Mouse (Mus musculus): ENCODE measurements around the gene Ush2a.

Gene Ush2a

DNA sequence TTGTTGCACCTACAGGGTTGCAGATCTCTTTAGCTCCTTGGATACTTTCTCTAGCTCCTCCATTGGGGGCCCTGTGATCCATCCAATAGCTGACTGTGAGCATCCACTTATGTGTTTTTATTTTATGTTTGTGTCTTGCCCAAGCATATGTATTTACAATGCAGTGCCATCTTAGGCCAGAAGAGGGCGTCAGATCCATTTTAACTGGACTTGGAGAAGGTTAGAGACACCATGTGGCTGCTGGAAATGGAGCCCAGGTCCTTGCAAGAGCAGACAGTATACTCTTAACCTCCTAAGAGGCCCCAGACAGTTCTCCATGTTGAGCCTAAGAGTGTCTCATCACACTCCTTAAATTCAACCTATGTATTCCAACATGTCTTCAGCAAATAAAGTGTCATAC is 281.5 kb downstream of the Ush2a start:
- no peak for DNase-seq (ENCODE audit: low spot score)

DNA sequence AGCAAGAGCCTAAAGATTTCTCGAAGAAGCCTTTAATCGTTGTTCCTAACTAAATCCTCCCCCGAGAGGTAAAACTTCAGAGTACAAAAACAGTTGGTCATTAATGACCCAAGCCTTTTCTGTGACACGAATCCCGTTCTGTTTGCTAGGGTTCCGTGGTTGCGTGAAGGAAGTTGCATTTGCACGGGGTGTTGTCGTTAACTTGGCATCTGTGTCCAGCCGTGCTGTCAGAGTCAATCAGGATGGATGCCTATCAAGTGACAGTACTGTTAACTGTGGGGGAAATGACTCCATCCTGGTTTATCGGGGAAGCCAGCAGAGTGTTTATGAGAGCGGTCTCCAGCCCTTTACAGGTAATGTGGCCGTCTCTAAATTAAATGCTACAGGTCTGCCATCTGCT is 287.9 kb downstream of the Ush2a start:
- DNase-seq (ENCODE audit: low spot score), result no peak

DNA sequence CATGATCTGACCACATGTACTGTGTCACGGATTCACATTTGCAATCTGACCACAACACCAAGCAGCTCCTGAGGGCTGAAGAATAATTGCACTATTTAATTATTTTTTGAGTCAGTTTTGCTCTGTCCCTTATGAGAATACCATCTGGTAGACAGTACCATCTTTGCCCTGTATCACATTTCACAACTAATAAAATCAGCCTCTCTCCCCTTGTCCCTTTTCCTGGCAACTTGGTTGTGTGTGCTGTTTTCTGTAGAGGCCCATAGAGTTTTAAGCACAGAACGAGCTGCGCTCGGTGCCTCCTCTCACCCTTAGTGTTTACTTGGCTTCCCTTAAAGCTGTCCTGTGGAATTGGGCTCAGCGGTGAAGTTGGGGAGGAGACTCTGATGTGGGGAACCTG is 290.0 kb downstream of the Ush2a start:
- DNase-seq (ENCODE audit: low spot score), result no peak

DNA sequence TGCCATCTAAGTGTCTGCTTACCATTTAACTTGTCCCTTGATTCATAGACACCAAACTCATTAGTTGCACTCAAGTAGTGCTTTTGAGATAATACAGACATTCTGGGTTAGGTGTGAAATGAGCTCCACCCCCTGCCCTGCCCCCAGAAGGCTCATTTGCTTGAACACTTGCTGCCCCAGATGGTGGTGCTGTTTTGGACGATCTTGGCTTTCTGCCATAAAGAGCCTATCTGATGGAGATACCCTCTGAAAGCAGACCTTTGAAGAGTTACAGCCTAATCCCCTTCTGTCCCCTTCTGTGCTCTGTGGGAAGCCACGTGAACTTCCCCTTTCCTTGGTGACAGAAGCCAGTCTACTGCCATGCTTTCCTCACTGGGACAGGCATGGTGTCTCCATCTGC is 297.1 kb downstream of the Ush2a start:
- no peak for DNase-seq (ENCODE audit: low spot score)

DNA sequence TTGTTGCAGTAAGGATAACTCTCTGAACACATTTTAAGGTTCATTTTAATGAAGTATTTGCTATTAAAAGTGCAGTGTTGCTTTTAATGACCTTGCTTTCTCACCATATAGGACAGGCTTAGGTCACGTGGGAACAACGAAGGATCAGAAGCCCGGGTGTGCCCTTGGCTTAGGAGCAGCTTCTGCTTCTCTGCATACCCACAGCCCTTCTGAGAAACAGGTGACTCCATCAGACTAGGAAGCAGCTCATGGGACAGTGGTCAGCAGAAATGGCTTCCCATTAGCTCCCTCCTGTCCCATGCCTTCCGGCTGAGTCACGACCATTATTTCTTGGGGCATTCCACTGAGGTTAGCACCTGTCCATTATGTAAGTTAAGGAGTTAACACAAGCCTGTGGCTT is 304.4 kb downstream of the Ush2a start:
- DNase-seq (ENCODE audit: low spot score), result no peak

DNA sequence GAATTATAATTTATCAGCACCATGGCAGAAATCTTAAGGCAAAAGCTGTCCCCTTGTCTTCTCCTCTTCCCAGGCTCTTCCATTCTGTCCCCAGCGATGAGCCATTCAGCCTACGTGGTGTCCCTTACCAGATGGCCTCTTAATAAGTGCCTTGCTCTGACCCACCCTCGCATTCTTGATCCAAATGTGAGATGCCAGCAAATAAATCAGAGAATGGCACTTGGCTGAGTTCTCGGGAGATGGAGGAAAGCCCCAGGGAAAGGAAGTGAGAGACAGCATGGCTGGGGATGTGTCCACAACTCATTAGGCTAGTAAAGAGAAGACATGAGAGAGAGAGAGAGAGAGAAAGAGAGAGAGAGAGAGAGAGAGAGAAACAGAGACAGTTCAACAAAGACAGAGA is 305.7 kb downstream of the Ush2a start:
- DNase-seq (ENCODE audit: low spot score), result no peak

DNA sequence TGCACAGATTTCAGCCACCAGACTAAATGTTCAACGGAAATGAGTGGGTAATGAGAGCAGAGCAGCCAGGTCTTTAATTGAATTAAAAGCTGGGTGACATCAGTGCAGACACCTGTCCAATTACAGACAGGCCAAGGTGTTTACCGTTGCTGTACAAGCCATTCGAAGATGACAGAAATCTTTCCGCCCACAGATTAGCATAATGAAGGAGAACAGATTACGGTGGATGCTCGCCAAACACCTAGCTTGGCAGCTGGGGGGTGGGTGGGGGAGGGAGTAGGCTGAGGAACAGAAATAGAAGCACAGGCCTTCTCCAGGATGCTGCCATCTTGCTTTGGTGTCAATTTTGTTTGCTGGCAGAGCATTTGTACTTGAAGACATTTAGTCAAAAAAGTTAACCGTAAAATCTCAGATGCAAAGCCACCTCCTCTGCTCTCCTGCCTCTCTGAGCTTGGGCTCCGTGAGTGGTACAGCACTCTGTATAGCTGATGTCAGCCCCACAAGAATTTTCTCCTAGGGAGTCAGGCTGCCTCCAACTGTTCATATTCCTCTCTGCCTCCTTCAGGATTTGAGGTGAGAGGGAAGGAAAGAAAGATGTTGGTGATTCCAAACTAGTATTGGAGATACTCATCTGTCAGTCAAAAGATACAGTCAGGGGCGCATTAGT is 306.6 kb downstream of the Ush2a start:
- DNase-seq (ENCODE audit: low spot score), result no peak

DNA sequence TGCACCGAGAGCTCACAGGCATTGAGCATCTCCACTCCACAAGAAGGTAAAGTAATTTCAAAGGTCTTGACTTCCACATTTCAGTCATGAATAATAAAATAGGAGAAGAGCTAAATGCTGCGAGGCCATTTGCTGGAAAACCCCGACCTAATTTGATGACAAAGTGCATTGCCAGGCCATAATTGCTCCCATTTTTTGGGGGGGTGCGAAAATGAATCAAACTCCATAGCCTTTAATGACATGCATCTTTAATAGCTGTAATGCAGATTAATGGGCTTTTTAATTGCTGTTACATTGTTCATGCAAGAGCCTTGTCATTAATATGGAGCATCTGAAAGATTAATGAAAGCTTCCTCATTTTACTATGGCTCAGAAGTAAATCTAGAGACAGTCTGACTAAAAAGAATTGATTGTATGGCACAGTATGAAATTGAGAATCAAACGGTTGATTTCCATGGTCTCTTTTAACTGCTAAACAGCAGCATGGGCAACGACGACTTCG is 314.5 kb downstream of the Ush2a start:
- no peak for DNase-seq (ENCODE audit: low spot score)

DNA sequence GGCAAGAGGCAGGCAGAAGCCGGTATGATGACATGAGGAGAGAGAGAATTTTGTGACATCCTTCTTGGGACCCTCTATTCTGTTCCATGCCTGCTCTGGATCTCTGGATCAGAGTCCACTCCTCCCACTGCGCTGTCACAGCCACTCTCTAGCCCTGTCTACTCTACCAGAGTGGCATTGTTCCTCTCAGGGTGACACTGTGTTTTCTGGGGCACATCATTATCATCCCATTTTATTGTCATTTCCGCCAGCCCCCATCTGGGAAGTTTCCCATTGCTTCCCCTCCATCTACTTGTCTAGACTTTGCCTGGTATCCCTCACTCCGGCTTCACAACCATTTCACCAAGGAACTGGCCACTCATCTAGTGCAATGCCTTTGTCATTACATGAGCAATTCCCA is 315.6 kb downstream of the Ush2a start:
- DNase-seq (ENCODE audit: low spot score), result no peak

DNA sequence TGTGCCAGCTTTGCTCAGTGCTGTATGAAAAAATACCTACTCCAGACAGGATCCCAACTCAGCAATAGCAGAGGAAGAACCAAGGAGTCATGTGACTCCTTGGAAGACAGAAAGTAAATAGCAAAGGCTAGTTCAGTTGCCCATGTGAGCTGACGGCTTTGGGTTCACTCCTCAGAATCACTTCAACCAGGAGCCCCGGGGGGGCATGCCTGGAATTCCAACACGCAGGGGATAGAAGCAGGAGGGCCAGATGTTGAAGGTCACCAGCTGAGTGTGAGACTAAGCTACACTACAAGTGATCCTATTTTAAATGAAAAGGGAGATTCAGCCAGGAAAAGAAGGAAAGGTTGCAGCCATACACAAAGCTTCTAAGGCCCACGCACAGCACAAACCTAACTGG is 319.3 kb downstream of the Ush2a start:
- no peak for DNase-seq (ENCODE audit: low spot score)

DNA sequence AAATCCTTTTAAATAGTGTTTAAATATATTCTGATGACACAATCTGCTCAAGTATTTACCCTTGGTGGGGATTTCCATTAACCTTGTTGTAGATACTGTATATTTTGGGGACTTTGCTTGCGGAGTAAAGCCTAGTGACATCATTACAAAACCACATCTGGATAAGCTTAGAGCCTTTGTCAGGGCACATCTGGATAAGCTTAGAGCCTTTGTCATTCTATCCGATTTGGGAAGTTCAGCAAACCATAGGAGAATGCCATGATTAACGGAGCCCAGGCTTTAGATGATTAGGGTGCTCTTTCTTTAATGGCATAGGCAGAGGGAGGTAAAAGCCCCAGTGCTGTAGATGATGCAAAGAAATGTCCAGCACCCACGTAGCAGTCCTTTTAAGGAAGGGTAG is 333.4 kb downstream of the Ush2a start:
- no peak for DNase-seq (ENCODE audit: low spot score)

DNA sequence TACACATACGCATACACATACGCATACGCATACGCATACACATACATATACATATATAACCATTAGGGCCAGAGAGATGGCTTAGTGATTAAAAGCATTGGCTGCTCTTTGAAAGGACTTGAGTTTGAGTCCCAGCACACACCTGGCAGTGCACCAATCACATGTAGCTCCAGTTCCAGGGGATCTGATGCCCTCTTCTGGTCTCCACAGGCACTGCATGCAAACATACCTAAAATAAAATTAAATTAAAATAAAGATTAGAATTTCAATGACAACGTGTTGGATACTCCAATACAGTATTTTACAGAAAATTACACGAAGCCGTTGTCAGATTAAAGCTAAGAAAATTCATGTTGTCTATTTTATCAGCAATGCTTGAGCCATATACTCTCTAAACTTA is 336.2 kb downstream of the Ush2a start:
- DNase-seq (ENCODE audit: low spot score), result no peak

DNA sequence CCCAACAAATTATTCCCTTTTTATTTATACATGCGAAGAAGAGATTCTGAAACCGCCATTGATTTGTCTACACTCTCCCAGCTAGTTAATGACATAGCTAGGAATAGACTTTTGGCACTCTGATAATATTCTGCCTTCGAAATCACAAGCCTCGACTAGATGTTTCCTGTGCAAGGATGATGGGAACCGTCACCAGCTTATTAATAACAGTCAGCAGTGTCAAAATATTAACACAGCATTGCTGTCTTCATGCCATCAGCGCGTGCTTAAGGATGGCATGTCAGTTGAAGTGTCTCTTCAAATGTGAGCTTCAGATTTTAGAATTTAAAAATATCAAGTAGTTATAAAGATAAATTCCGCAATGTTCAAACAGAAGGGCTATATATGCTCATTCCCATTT is 337.3 kb downstream of the Ush2a start:
- no peak for DNase-seq (ENCODE audit: low spot score)

DNA sequence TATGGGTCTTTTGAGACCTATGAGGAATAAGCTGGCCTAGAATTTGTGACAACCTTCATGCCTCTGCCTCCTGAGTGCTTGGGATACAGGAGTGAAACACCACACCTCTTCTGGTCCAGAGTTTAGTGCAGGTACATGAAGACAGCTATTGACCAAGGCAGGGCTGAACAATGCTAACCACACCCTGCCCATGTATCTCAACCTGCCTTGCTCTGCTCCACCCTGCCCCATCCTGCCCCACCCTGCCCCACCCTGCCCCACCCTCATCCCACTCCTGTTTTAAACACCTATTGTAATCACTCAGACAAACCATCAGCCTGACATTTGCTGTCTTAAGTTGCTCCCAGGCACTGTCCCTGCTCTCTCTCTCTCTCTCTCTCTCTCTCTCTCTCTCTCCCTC is 344.6 kb downstream of the Ush2a start:
- DNase-seq (ENCODE audit: low spot score), result no peak

DNA sequence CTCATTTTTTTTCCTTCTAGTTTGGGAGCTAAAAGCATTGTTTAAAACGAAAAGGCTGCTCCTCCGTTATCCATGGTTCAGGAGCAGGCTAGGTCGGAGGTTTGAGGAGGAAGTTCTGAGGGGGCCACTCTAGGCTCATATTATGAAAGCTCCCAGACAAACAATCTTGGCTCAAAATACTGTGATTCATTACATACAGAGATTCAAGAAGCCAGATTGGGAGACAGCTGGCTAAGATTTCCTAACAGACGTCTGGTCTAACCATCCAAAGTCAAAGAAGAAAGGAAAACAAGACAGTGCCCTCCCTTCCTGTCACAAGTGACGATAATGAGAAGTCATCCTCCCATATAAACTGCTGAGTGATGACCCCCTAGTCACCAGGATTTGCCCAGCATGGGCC is 354.7 kb downstream of the Ush2a start:
- no peak for DNase-seq (ENCODE audit: low spot score)

DNA sequence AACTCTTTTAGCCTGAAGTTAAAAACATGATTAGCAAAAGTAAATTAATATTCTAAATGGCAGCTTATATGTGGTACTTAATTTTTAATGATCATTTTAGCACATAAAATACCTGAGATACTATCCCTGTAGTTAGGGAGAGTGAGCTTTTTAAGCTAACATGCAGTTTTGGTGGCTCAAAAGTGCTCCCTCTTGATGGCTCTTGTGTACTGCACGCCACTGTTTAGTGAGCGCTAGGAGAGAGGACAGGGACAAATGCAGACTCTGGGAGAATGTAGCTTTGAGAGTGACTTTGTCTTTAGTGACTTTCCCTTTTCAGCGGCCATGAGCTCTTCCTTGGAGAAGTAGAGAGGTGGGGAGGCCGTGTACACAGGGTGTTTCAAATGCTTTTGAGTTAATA is 371.9 kb downstream of the Ush2a start:
- DNase-seq (ENCODE audit: low spot score), result no peak

DNA sequence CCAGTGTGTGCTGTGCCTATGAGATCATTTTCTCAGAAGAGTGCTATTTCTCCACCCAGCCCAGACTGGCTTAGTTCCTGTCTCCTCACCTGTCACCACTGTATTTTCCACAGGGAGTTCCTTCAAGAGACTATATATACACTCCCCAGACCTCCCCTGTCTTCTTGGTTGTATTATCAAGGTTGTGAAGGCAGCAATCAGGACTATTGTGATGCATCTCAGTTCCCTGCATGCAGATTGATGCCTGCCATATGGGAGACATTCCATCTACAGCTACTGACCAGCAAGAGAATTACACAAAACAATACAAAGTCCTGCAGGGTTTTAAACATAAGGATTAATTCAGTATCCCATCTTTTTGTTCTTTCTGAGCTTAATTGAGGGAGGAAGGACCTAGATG is 377.8 kb downstream of the Ush2a start:
- no peak for DNase-seq (ENCODE audit: low spot score)

DNA sequence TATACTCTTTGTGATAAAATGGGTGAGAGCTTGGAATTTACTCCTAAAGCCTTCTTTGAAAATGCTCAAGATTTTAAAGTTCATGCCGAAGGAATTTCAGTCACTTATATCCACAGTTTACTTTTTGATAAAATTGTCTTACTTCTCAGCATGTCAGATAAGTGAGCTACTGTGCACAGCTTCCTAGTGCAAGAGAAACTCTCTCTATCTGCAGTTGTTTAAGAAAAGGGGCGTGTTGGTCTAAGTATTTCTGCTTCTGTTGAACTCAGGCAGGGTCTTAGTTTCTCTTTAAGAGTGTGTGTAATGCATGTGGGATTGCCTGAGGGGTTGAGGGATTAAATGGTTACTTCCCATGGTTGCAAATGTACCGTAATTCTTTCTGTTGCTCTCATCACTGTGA is 381.3 kb downstream of the Ush2a start:
- no peak for DNase-seq (ENCODE audit: low spot score)

DNA sequence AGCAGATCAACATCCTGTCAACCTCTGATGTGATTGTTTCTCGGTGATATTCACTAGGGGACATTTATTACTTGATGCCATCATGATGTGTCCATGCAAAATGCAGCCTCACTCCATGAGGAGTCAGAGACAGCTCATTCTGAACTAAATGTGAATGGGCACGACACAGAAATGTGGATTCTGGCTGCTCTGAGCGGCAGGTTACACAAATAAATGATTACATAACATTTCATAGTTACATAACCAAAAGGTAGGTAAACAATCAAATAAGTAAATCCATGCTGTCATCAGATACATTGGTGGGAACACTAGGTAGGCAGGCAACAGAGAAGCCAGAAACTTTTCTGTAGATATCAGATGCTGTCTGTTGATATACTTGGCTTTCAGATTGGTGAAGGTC is 391.2 kb downstream of the Ush2a start:
- no peak for DNase-seq (ENCODE audit: low spot score)

DNA sequence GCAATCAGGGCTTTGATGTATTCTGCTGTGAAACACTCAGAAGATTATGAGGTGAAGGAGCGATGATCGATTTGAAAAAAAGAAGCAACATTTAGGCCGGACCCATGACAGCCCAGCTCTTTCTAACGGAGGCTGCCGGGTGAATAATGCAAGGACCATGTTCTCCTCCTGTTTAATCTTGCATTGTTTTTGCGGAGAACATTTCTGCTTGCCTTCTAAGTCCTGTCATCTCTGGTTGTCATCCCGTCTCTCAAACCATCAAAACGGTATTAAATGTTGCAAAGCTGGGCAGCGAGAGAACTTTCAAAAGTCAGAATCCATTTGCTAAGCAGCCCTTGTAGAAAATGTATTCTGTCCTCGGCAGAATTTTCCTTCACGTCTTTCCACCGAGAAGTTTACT is 394.3 kb downstream of the Ush2a start:
- no peak for DNase-seq (ENCODE audit: low spot score)

DNA sequence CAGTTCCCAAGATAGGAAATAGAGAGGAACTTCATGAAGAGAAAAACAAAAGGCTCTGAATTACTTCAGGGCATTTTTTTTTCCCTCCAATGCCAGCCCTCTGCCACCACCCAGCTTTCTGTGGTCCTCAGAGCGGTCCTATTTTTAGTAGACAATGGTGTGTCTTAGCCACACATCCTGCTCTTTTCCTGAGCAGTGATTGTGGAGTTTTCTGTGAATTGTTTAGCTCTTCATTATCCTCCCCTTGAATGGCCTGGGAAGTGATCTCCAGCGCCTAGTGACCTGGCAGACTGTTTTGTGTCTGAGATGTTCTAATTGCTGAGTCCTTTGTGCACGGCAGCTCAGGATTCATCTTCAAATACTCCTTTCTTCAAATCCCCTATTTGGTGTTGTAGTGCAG is 397.3 kb downstream of the Ush2a start:
- no peak for DNase-seq (ENCODE audit: low spot score)

DNA sequence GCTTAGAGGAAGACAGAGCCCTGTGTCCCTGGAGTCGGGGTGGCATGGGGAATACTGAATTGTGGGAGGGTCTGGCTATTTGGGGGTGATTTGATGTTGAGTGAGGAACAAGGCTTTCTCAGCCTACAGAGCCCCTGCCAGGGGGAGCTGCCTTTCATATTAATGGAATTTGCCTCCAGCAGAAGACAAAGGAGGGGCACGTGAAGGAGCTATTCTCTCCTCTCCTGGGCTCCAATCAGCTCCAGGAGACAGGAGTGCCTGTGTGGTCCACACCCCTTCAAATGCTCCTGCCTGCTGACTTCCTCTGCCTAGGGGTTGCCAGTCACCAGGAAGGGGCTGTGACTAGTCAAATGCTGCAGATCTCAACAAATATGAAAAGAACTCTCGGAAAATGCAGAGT is 398.5 kb downstream of the Ush2a start:
- DNase-seq (ENCODE audit: low spot score), result no peak

DNA sequence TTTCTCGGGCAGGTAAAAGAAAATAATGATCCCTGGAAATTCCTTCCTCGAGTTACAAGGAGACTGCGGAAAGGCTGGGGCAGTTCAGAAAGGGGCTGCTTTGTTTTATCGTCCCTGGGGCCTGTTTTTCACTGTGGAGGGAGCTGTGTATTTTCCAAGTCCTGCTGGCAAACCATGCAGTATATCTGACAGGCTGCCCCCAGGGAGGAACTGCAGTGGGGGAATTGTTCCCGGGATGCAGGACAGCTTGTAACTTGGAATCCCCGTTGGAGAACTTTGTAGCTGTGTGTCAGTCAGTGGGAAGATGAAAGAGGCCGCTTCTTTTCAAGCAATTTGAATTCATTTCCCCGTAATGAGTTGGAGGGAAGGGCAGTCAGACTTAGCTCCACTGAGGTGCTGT is 399.1 kb downstream of the Ush2a start:
- DNase-seq (ENCODE audit: low spot score), result no peak

DNA sequence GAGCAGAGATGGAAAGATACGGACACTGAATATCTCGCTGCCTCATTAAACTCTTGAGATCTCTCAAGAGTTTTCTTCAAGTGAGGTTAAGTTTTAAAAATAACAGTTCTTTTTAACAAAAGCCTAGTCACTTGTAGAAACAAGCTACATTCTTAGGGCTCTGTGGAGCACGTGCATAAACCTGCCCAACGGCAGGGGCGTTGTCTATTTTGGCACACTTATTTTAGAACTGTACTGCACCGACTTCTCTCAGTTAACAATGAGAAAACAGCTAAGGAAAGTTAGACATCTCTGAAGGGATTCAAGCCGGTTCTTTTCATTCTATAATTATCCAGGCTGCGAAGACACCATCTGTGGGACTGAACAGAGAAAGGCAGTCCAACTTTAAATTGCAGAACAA is 405.6 kb downstream of the Ush2a start:
- no peak for DNase-seq (ENCODE audit: low spot score)

DNA sequence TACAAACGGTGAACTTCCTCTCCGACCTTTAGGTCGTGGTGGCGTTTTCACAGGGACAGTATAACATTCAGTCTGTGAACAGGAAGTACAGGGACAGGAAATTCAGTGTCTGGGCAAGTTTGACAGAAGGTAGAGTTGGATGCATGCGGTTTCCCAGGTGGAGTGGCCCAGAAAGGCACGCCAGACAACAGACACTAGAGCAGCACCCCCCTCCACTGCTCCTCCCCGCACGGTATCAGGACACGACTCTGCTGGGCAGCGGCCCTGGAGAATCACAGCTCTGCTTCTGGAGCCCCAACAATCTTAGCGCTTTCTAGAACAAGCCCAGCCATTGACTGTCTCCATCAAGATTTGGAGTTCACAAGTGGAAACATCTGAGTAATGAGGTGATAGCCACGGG is 406.7 kb downstream of the Ush2a start:
- no peak for DNase-seq (ENCODE audit: low spot score)

All from urinary bladder, postnatal 25 days (tissue).